Mouse (Mus musculus) thymus, adult 2 months (tissue): ENCODE measurements around the gene Cenps.

ENCODE experiments used
- CTCF ChIP-seq: fragments of 200-500 bp; IDR thresholded peaks from 2 replicates; pipeline ENCODE4 v1.5.1; 2012; ENCODE audit warnings: mild to moderate bottlenecking, control low read depth, low read length, moderate library complexity, borderline replicate concordance; ENCODE audit not compliant: control insufficient read depth, poor library complexity, insufficient read depth; ENCODE audit errors: extremely low read depth
- POLR2A ChIP-seq: fragments of 200-500 bp; IDR thresholded peaks from 2 replicates; pipeline ENCODE4 v1.6.1; 2012; ENCODE audit warnings: mild to moderate bottlenecking, low read length, control low read depth, moderate library complexity; ENCODE audit not compliant: control insufficient read depth, poor library complexity, insufficient read depth; ENCODE audit errors: extremely low read depth

GRCm38 (mm10) chr4:149136982-149137770 is at the start of gene Cenps:
- peak; percentile 97 for TF ChIP-seq CTCF
- peak; percentile 28; the same call in 1 of the 2 replicates for TF ChIP-seq POLR2A
